In the genomic region with DNA sequence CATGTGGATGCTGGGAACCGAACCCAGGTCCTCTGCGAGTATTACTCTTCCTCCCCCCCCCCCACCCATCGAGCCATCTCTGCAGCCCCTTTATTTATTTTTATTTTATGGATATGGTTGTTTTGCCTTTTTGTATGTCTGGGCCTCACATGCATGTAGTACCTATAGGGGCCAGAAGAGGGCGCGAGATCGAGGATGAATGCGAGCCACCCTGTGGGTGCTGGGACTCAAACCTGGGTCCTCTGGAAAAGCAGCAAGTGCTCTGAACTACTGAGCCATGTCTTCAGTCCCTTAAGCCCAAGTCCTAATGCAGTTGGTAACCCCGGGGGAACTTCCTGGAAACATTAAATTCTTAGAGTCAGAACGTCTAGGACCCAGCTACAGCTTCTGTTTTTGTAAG, we compare ENCODE assay signal across 13 mouse cellular contexts. TPM values are rescaled to one million over a fixed set of nuclear protein-coding genes. Genes with fewer than 3 reads are reported as not detected.
DNase-seq lines count a peak whose midpoint lies in the region; ATAC-seq and TF ChIP-seq lines count a peak whose summit lies in the region.
"Had no signal": no experiment of that assay in that cellular context is flagged by ENCODE, and none has a peak within 500 bp of the region (broad histone marks: within the 10 kb centered on the region; RNA-seq: fewer than 3 reads in every experiment).

No protein-coding gene starts in this region.

- TF ChIP-seq CTCF in bone marrow, adult 2 months (IDR thresholded peaks at IDR 0.05; ENCODE audit: control insufficient read depth, insufficient read depth, low read length): peak; percentile 52; the same call in 1 of the 2 replicates

- H3K4me3 ChIP-seq in bone marrow, adult 2 months (replicated peaks; ENCODE audit: control insufficient read depth, low read depth, low read length): no peak overlapping the region
- H3K4me3 ChIP-seq: forebrain, embryonic 10.5 days had no signal

- ATAC-seq in activated CD4-positive, CD25-positive, alpha-beta regulatory T cell, adult 4 months: no peak

- no peak overlapping the region for H3K27ac ChIP-seq in bone marrow, adult 2 months (ENCODE audit: control insufficient read depth, insufficient read depth, low read depth, low read length, poor library complexity)
- H3K27ac ChIP-seq: forebrain, embryonic 10.5 days had no signal

- H3K4me1 ChIP-seq in bone marrow, adult 2 months (ENCODE audit: control insufficient read depth, insufficient read depth, low read length): peaks cover 1% of the 10 kb centered on the region; the same call in 1 of the 2 replicates

- 58% methylated on average over 9 of the region's 9 CpGs for WGBS in bone marrow, adult 2 months

- DNase-seq in kidney, postnatal 4 days: peak; percentile 38 to 49
- DNase-seq in kidney, adult 11 months: no peak
- peak; percentile 38 for DNase-seq in 3T3-L1 (ENCODE audit: low read depth, low spot score)
- peak; percentile 60 for DNase-seq in A20 (ENCODE audit: low read depth, low spot score)
- DNase-seq in layer of hippocampus, adult 18-20 months (ENCODE audit: low spot score in 2 of 2): no peak
- DNase-seq: adrenal gland, postnatal 25 days had no signal

- no peak for TF ChIP-seq POLR2A in bone marrow, adult 2 months (IDR thresholded peaks at IDR 0.05; ENCODE audit: borderline replicate concordance, control insufficient read depth, low read depth, low read length)

RNA-seq across cellular contexts. Expression of gene Ssc4d, which starts 7.5 kb away (rescaled TPM):
- 1.1 and 4.0 TPM in 2 replicates for polyA plus RNA-seq in bone marrow, adult 2 months (2011; ENCODE audit: insufficient read depth, insufficient read length, low replicate concordance, missing spikeins)
- 1 to 10 TPM; 1.1 to 1.4 TPM for total RNA-seq in layer of hippocampus, adult 18-20 months (2021)
- polyA plus RNA-seq in activated CD4-positive, CD25-positive, alpha-beta regulatory T cell, adult 4 months (2017; shearing (Covaris generic)): 1 to 10 TPM; 1.7 to 2.4 TPM

RNA-seq across cellular contexts. Expression of gene Zp3, which starts 13.0 kb away (rescaled TPM):
- polyA plus RNA-seq in bone marrow, adult 2 months (2011; ENCODE audit: insufficient read depth, insufficient read length, low replicate concordance, missing spikeins): not detected in 2 replicates
- total RNA-seq in layer of hippocampus, adult 18-20 months (2021): not detected
- not detected for polyA plus RNA-seq in activated CD4-positive, CD25-positive, alpha-beta regulatory T cell, adult 4 months (2017; shearing (Covaris generic))
- total RNA-seq: adrenal gland, postnatal 25 days; common myeloid progenitor, adult 5-6 weeks; heart, adult 8-10 months; left cerebral cortex, postnatal 25 days; megakaryocyte-erythroid progenitor cell, adult 5-6 weeks had no signal

RNA-seq across cellular contexts. Expression of gene Dtx2, which starts 27.7 kb away (rescaled TPM):
- polyA plus RNA-seq in bone marrow, adult 2 months (2011; ENCODE audit: insufficient read depth, insufficient read length, low replicate concordance, missing spikeins): 6.9 and 9.3 TPM in 2 replicates
- 1 to 10 TPM; 8.8 to 9.2 TPM for total RNA-seq in layer of hippocampus, adult 18-20 months (2021)
- polyA plus RNA-seq in activated CD4-positive, CD25-positive, alpha-beta regulatory T cell, adult 4 months (2017; shearing (Covaris generic)): 10 to 100 TPM; 10.6 to 13.8 TPM

RNA-seq across cellular contexts. Expression of gene Ywhag, which starts 32.5 kb away (rescaled TPM):
- polyA plus RNA-seq in bone marrow, adult 2 months (2011; ENCODE audit: insufficient read depth, insufficient read length, low replicate concordance, missing spikeins): 26.9 and 58.1 TPM in 2 replicates
- 1,000 to 10,000 TPM; 1,236 to 1,273 TPM for total RNA-seq in layer of hippocampus, adult 18-20 months (2021)
- polyA plus RNA-seq in activated CD4-positive, CD25-positive, alpha-beta regulatory T cell, adult 4 months (2017; shearing (Covaris generic)): 10 to 100 TPM; 34.1 to 56.7 TPM

Comparison
In these comparisons a context has a peak if more than half of its experiments do, and no peak if none do; other contexts are left out.
1. DNase-seq: peak in kidney, postnatal 4 days (2 of 2), 3T3-L1 (single experiment) and A20 (single experiment); none in kidney, adult 11 months (single experiment) and layer of hippocampus, adult 18-20 months (0 of 2).